Mouse (Mus musculus) lung, postnatal 25 days (tissue): ENCODE measurements around the gene Susd1.

Source experiments
- DNase-seq: peaks from one replicate; pipeline ENCODE4 v3.0.0; 2022; ENCODE audit warnings: low spot score

Gene Susd1

GRCm38 (mm10) chr4:59429128-59429527 is 9.3 kb downstream of the Susd1 start:
- no peak for DNase-seq

DNA sequence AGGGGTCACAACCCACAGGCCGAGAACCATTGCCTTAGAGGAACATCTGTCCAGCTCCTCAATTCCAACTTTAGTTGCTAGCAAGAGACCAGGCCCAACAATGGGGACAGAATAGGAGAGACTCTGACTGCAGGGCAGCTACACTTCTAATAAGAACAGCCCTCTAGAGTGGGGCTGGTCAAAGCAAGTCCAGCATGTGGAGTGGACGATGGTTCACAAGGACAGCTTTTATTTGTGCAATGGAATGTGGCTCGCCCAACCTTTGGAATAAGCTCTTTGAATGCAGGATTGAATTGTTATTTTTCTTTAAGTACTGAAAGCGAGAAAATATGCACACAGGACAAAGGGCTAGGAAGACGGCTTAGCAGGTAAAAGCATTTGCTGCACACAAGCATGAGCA is 12.0 kb downstream of the Susd1 start:
- DNase-seq = no peak

- no peak for DNase-seq
Measured at GRCm38 (mm10) chr4:59422808-59423207, 15.6 kb downstream of the Susd1 start.

DNA sequence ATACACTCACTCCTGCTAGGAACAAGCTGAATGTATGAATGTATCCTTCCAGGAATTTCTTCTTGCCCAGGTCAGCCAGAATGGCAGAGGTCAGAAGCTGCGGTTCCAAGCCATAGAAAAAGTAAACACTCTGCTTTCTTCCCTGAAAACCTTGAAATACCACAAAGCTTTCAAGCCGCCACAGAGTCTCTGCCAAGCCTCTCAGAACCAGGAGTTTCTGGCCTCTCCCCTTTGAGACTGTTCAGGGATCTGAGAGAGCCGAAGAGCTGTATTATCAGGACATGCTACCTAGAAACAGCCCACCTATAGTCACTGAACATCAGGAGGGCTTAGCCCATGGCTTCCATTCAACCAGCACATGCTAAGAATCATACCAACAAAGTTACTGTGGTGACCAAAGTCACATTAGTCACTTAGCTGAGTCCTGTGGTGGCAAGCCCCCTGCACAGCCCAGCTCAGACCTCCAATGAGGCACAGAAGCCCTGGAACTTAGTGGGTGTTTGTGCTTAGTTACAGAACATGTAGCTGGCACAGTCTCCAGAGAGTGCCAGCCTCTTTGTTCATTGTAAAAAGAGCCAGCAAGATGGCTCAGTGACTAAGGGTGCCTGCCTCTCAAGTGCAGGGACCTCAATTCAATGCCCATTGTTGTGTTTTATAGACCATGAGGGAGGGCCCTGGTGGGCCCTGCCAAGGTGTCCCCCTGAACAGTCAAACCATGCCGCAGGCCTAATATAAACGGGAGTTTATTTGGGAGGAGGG is 16.2 kb downstream of the Susd1 start:
- DNase-seq = peak; percentile 64

GRCm38 (mm10) chr4:59421369-59421746 is 17.1 kb downstream of the Susd1 start:
- no peak for DNase-seq

DNA sequence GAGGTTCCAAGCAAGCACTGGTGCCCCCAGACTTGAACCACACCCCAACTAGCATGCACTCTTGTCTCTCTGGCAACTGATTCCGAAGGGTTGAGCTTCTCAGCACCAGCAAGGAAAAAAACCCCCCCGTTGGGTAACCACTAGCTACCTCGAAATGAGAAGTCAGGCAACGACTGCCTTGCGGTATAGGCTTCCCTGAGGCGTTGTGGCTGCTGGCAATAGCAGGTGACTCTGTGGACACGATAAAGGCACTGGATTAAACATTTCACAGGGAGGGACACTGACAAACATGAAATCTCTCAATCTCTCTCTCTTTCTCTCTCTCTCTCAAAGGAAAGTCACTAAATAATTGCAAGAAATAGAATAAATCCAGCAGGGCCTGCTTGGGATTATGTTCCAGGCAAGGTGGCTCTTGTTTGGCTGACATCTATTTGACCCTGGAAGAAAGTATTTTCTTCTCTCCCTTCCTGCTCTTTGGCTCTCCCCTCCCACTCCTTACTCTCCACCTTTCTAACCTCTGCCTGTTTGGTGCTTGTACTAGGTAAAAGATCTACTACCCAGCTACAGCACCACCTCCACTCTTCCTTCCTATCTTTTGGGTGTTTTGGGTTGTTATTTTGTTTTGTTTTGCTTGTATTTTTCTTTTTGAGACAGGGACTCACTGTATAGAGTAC is 17.6 kb downstream of the Susd1 start:
- DNase-seq = no peak

- peak; percentile 55 for DNase-seq
Measured at GRCm38 (mm10) chr4:59419211-59419610, 19.2 kb downstream of the Susd1 start.

DNA sequence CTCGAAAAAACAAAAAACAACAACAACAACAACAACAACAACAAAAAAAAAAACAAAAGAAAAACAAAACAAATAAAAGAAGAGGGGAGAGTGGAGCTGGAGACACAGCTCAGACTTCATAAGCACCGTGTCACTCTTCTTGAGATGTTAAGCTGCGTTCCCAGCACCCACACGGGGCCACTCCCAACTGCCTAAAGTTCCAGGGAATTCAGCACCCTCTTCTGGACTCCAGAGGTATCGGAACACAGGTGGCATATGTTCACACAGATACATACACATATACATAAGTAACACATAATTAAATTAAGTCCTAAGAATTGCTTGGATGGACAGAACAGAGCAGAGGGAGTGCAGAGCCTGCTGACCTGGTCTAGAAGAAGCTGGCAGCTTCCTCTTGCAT is 25.0 kb downstream of the Susd1 start:
- no peak for DNase-seq

- DNase-seq = no peak
Measured at GRCm38 (mm10) chr4:59411153-59411552, 27.3 kb downstream of the Susd1 start.

DNA sequence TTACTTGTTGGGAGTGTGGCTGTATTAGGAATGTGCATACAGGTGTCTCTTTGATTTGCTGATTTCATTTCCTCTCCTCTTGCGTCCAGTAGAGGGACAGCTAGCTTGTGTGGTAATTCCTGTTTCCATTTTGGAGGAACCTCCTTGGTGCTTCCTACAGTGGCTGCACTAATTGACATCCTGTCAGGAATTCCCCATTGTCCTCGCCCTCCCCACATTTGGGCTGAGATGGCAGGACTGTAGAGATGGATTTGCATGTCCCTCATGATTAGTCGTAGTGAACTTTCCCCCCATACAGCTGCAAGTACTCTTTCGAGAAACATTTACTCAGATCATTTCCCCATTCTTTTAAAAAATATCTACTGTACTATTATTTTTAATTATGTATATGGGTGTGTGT is 30.7 kb downstream of the Susd1 start:
- DNase-seq = no peak

DNA sequence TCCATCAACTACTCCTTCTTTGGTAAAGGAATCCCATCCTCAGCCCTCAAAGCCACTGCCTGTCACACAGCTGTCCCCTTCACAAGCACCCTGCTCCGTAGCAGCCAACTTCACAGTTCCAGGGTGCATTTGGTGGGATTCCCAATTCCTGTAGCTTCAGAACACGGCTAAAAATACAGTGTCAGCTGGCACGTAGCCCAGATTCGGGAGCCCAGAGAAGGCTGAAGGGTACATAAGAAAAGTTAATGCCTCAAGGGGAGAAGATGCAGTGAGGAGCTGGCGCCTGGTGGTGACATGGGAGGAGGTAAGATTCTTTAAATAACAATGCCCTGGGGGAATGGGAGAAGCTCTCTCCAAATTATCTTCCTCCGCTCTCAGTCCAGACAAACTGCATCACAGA is 34.1 kb downstream of the Susd1 start:
- DNase-seq = no peak

DNA sequence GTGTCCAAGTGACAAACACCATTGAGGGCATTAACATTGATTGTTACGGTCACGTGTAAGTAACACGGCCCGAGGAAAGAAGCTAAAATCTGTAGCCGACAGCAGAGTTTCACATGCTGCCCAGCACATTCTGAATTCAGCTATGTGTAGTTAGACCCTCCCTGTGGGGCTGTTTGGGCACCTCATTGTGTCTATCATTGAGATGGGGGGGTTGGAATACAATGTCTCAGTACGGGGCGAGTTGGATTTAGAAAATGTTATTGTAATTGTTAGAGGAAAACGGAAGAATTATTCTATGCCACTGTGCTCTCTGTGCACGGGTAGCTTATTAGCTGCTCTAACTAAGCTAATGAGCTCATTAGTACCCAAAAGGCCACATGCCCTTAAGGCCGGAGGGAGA is 37.5 kb downstream of the Susd1 start:
- no peak for DNase-seq

GRCm38 (mm10) chr4:59399343-59399742 is 39.1 kb downstream of the Susd1 start:
- DNase-seq = peak; percentile 18

- no peak for DNase-seq
Measured at GRCm38 (mm10) chr4:59395528-59395927, 42.9 kb downstream of the Susd1 start.

DNA sequence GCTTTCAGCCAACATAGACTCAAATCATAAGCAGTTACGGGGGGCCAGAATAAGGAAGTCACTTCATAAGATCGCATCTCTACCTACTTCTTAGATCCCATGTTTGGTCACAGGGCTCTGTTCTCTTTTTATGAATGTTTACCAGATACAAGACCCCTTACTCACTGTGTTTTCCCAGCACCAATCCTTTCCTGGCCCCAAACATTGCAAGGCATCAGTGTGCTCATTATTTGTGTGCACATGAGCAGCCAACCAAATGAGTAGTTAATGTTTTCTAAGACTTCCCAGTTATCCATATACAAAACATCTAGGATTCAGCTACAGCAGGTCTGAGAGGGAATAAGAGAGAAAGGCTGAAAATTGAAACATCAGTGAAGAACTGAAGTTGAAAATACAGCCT is 44.3 kb downstream of the Susd1 start:
- no peak for DNase-seq

DNA sequence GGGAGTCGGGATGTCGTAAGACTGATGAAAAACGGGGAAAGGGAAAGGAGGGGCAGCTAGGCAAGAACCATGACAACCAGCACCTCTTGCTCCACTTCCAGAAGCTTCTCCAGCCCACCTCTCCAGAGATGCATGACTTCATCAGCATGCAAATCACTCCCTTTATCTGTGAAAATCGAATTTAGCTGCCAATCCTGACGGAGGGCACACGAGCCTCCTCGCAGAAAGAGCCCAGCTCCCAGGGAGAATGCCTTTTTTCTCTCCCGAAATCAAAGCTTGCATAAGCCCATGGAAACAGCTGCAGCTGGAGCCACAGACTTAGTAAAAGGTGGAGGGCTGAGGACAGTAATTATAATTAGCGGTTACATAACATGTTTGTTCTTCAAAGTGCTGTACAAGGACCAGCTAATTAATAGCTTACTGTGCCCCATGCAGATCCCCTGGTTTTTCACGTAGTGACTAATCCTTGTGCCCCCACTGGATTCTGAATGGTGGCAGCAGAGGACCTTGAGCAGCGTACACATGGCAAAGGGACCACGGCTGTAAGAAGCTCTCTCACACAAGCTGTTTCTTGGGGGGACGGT is 49.9 kb downstream of the Susd1 start:
- no peak for DNase-seq

DNA sequence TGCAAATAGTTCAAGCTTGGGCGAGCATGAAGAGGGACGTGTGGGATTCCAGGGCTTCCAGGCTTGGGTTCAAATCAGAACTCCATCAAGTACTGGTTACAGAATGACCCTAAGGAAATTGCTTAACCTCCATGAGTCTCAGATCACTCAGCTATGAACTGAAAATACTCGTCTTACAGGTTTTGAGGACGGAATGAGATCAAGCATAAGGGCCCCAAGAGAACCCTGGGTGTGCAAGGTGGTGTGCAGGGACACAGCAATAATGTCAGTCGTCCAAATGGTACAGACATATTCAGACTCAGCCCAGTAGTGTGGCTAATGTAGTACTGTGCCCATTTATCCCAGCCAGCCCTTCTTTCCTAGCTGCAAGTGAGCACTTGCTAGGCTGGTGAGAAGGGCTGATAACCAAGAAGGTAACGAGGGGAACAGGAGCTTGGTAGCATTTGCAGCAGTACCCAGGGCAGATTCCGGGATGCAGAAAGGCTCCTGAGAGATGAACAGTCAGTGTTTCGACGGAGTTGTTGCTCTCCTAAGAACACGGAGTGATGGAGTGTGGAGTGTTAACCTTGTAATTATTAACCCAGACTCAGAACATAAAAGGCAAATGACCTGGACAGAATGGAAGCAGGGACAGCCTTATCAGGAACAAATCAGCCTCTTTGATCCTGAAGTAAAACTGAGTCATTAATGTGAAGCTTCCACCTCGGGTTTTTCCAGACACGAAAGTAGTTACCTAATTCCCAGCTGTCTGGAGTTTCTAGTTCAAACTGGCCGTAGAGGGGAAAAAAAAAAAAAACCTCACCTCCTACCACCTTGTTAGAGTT is 50.8 kb downstream of the Susd1 start:
- no peak for DNase-seq

- peak; percentile 58 for DNase-seq
Measured at GRCm38 (mm10) chr4:59385254-59385895, 53.1 kb downstream of the Susd1 start.

- DNase-seq = no peak
Measured at GRCm38 (mm10) chr4:59383791-59384190, 54.6 kb downstream of the Susd1 start.

DNA sequence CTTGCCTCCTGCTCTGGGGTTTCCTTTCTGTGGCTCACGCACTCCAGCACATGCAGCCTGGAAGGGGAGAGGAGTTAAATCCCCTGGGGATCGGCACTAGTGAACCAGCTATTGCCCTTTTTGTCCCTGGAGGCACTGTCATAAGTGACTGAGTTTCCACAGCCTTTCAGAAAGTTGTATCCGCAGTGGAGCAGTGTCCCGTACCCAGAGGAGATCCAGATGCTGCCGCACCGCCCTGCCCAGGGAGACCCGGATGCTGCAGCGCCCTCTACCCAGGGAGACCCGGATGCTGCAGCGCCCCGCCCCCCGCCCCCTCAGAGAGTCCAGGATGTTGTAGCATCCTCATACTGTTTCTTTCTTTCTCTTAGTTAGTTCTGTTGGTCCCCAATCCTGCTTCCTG is 56.3 kb downstream of the Susd1 start:
- DNase-seq = no peak

DNA sequence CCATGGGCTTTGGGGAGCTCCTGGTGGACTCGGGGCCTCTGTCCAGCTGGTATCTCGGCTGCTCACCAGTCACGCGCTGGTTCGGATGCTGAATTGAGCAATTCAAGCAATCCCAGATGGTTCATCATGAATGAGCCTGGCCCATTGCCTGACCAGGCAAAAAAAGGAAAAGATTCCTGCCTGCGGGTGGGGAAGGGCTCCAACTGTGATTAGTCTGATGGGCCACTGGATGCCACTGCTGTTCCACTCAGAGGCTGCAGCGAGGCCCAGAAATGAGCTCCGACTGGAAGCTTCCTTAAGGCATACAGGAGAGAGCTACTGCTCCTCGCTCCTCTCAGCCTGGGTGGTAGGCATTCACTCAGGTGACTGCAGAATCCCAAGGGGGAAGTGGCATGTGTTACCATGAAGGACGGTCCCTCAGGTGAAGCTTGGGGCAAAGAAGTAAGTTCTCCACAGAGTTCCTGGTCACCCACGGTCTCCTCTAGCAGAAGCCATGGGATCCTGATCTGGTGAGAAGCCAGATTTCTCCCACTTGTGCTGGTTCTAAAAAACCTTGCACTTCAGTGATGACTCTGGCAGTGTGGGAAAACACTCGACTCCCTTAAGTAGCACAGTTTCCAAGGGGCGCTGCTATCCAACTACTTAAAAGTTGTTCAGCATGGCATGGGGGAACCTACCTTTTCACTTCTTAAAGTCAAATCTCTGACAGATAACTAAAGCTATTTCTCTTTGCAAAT is 57.3 kb downstream of the Susd1 start:
- DNase-seq = peak; percentile 71
